Mouse (Mus musculus) liver, postnatal 0 days (tissue): Measurements from ENCODE around the gene Gga3.
"Not testable (repeated sequence)": the region's sequence is repeated elsewhere in the genome, so short reads cannot be mapped to it uniquely, and the experiment has no call there.

Experiments used
- CTCF ChIP-seq: sonication (generic); IDR thresholded peaks from 2 replicates; pipeline ENCODE4 v1.5.1; 2016; ENCODE audit warnings: antibody characterized with exemption, low read depth
- EP300 ChIP-seq: IDR thresholded peaks from 2 replicates; pipeline ENCODE4 v1.6.1; 2016; ENCODE audit warnings: antibody characterized with exemption, low read depth, mild to moderate bottlenecking

DNA sequence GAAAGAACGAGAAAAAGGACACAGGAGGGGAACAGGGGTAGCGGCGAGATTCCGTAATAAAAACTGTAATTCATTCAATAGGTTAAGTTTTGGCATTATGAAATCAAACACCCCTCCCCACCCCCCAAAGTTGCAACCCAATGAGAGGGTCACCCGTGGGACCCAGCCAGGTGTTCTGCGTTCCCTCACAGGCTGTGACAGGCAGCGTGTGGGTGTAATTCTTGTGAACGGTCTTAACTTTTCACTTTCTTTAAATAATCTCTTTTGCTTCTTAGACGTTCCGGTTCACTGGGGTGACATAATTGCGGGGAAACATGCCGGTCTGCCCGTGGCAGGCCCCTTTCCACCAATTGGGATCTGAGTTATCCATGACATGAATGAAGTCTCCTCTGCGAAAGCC lies 41.6 kb upstream of the Gga3 start:
- not testable (repeated sequence) for TF ChIP-seq CTCF, EP300
